Mouse (Mus musculus) forebrain, embryonic 16.5 days (tissue): ENCODE results near the gene Zranb2. TPM values are rescaled to one million over a fixed set of nuclear protein-coding genes. Genes with fewer than 3 reads are reported as not detected.

Experiments used
- ATAC-seq: fragments of 200-750 bp; cut with Nextera tagmentation; 2 replicates; pipeline ENCODE4 v1.8.0; 2017; ENCODE audit warnings: mild to moderate bottlenecking, moderate library complexity
- H3K27ac ChIP-seq: fragments of 300-500 bp; sonication (generic); 2 replicates; pipeline ENCODE4 v1.5.1; 2014; ENCODE audit warnings: low read length, control low read depth
- H3K27me3 ChIP-seq: fragments of 300-500 bp; sonication (generic); replicated peaks from 2 replicates; pipeline ENCODE4 v1.6.1; 2014; ENCODE audit warnings: low read length; ENCODE audit not compliant: control insufficient read depth, insufficient read depth
- H3K36me3 ChIP-seq: fragments of 300-500 bp; sonication (generic); 2 replicates; pipeline ENCODE4 v1.6.1; 2014; ENCODE audit not compliant: control insufficient read depth, insufficient read depth
- H3K4me1 ChIP-seq: fragments of 300-500 bp; sonication (generic); replicated peaks from 2 replicates; pipeline ENCODE4 v1.6.1; 2014; ENCODE audit warnings: low read length; ENCODE audit not compliant: control insufficient read depth, insufficient read depth
- H3K4me2 ChIP-seq: fragments of 300-500 bp; sonication (generic); 2 replicates; pipeline ENCODE4 v1.6.1; 2014; ENCODE audit warnings: mild to moderate bottlenecking, low read length, control low read depth
- H3K4me3 ChIP-seq: fragments of 300-500 bp; sonication (generic); replicated peaks from 2 replicates; pipeline ENCODE4 v1.5.1; 2014; ENCODE audit warnings: mild to moderate bottlenecking, low read length, control low read depth
- H3K9ac ChIP-seq: fragments of 300-500 bp; sonication (generic); replicated peaks from 2 replicates; pipeline ENCODE4 v1.6.1; 2014; ENCODE audit warnings: low read depth, low read length, control low read depth
- H3K9me3 ChIP-seq: fragments of 300-500 bp; sonication (generic); 2 replicates; pipeline ENCODE4 v1.6.1; 2016; ENCODE audit warnings: low read length; ENCODE audit not compliant: control insufficient read depth
- WGBS: fragments of 180-500 bp; shearing (Covaris S2); extraction: QIAGEN DNeasy Blood & Tissue Kit; methylation state at CpG from one replicate; pipeline ENCODE4 v1.1.7; 2014; 5-methylcytosine and 5-hydroxymethylcytosine counted together
- polyA plus RNA-seq: library from polyadenylated mRNA; unstranded; fragments of >200 nt; fragmentation: Nextera tagmentation; extraction: Ambion mirVana; gene quantifications from 2 replicates; pipeline ENCODE4 v1.2.1, GENCODE M21; 2015

Gene Zranb2
- polyA plus RNA-seq, 1 experiment from 2014 or later = 115 TPM

GRCm38 (mm10) chr3:157576343-157576722, 42.4 kb downstream of the Zranb2 start:
- Histone ChIP-seq H3K4me3 (no peak overlapping the region), H3K36me3 (no peaks in the 10 kb centered on the region), H3K4me1 (no peaks in the 10 kb centered on the region), H3K4me2 (no peak overlapping the region), H3K27me3 (no peaks in the 10 kb centered on the region), H3K9me3 (no peaks in the 10 kb centered on the region), H3K9ac (no peak overlapping the region), H3K27ac (no peak overlapping the region)
- no peak for ATAC-seq
- WGBS = 70% methylated on average over 1 of the region's 1 CpGs

- WGBS = 75% methylated on average over 1 of the region's 1 CpGs
- no peaks in the 10 kb centered on the region for H3K4me1 ChIP-seq
- no peak for ATAC-seq
- H3K36me3 ChIP-seq = no peaks in the 10 kb centered on the region
- H3K9me3 ChIP-seq = no peaks in the 10 kb centered on the region
- H3K4me2 ChIP-seq = no peak overlapping the region
- H3K9ac ChIP-seq = no peak overlapping the region
- H3K27me3 ChIP-seq = no peaks in the 10 kb centered on the region
- no peak overlapping the region for H3K4me3 ChIP-seq
- H3K27ac ChIP-seq = no peak overlapping the region
Observed at GRCm38 (mm10) chr3:157576862-157577261, 42.9 kb downstream of the Zranb2 start.

GRCm38 (mm10) chr3:157578469-157579170, 44.7 kb downstream of the Zranb2 start:
- Histone ChIP-seq H3K27me3 (no peaks in the 10 kb centered on the region), H3K4me2 (no peak overlapping the region), H3K27ac (no peak overlapping the region), H3K36me3 (no peaks in the 10 kb centered on the region), H3K9ac (no peak overlapping the region), H3K4me1 (no peaks in the 10 kb centered on the region), H3K9me3 (no peaks in the 10 kb centered on the region), H3K4me3 (no peak overlapping the region)
- 91% methylated on average over 5 of the region's 5 CpGs for WGBS
- ATAC-seq = no peak

GRCm38 (mm10) chr3:157579376-157579775, 45.4 kb downstream of the Zranb2 start:
- ATAC-seq = no peak
- Histone ChIP-seq H3K4me1 (no peaks in the 10 kb centered on the region), H3K27ac (no peak overlapping the region), H3K4me2 (no peak overlapping the region), H3K36me3 (no peaks in the 10 kb centered on the region), H3K4me3 (no peak overlapping the region), H3K9ac (no peak overlapping the region), H3K9me3 (no peaks in the 10 kb centered on the region), H3K27me3 (no peaks in the 10 kb centered on the region)
- WGBS = 77% methylated on average over 2 of the region's 2 CpGs

- Histone ChIP-seq H3K9me3 (no peaks in the 10 kb centered on the region), H3K4me3 (no peak overlapping the region), H3K27me3 (no peaks in the 10 kb centered on the region), H3K4me1 (no peaks in the 10 kb centered on the region), H3K4me2 (no peak overlapping the region), H3K36me3 (no peaks in the 10 kb centered on the region), H3K27ac (no peak overlapping the region), H3K9ac (no peak overlapping the region)
- WGBS = 78% methylated on average over 4 of the region's 4 CpGs
- ATAC-seq = no peak
Observed at GRCm38 (mm10) chr3:157580299-157580698, 46.3 kb downstream of the Zranb2 start.

- H3K4me1 ChIP-seq = no peaks in the 10 kb centered on the region
- 21% methylated on average over 2 of the region's 2 CpGs for WGBS
- no peaks in the 10 kb centered on the region for H3K36me3 ChIP-seq
- no peaks in the 10 kb centered on the region for H3K9me3 ChIP-seq
- no peak for ATAC-seq
- H3K4me3 ChIP-seq = no peak overlapping the region
- no peak overlapping the region for H3K27ac ChIP-seq
- H3K27me3 ChIP-seq = no peaks in the 10 kb centered on the region
- no peak overlapping the region for H3K9ac ChIP-seq
- no peak overlapping the region for H3K4me2 ChIP-seq
Observed at GRCm38 (mm10) chr3:157581755-157582154, 47.8 kb downstream of the Zranb2 start.

GRCm38 (mm10) chr3:157582626-157583405, 48.9 kb downstream of the Zranb2 start:
- ATAC-seq = no peak
- Histone ChIP-seq H3K4me3 (no peak overlapping the region), H3K9me3 (no peaks in the 10 kb centered on the region), H3K4me1 (no peaks in the 10 kb centered on the region), H3K4me2 (no peak overlapping the region), H3K9ac (no peak overlapping the region), H3K36me3 (no peaks in the 10 kb centered on the region), H3K27ac (no peak overlapping the region), H3K27me3 (no peaks in the 10 kb centered on the region)
- WGBS = 29% methylated on average over 5 of the region's 5 CpGs

- no peak for ATAC-seq
- no peak overlapping the region for H3K4me3 ChIP-seq
- WGBS = 84% methylated on average over 7 of the region's 7 CpGs
Observed at GRCm38 (mm10) chr3:157597837-157598379, 63.9 kb downstream of the Zranb2 start.

More at GRCm38 (mm10) chr3:157597837-157598379, 63.9 kb downstream of the Zranb2 start:
- H3K4me2 ChIP-seq = no peak overlapping the region
- H3K4me1 ChIP-seq = no peaks in the 10 kb centered on the region
- no peak overlapping the region for H3K27ac ChIP-seq
- H3K9me3 ChIP-seq = no peaks in the 10 kb centered on the region
- H3K36me3 ChIP-seq = no peaks in the 10 kb centered on the region
- no peaks in the 10 kb centered on the region for H3K27me3 ChIP-seq
- H3K9ac ChIP-seq = no peak overlapping the region
